Mouse (Mus musculus) heart, postnatal 0 days (tissue): ENCODE measurements around the gene Elf3.
"Not testable (repeated sequence)": the region's sequence is repeated elsewhere in the genome, so short reads cannot be mapped to it uniquely, and the experiment has no call there.

Source experiments
- CTCF ChIP-seq: IDR thresholded peaks from 2 replicates; pipeline ENCODE4 v1.5.1; 2016; ENCODE audit warnings: antibody characterized with exemption, control low read depth, low read depth
- EP300 ChIP-seq: IDR thresholded peaks from 2 replicates; pipeline ENCODE4 v1.6.1; 2016; ENCODE audit warnings: antibody characterized with exemption, low read depth

DNA sequence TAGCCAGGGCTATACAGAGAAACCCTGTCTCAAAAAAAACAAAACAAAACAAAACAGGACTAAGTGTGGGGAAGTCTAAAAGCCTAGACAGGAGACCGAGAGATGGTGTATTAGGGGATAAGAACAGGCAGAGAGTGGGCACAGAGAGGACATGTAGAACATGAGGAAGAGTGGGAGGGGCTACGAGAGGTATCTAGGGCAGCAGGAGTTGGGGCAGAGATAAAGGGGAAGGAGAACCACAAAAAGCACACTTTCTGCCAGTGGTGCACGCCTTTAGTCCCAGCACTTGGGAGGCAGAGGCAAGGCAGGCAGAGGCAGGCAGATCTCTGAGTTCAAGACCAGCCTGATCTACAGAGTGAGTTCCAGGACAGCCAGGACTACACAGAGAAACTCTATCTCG lies 18.2 kb downstream of the Elf3 start:
- TF ChIP-seq CTCF, EP300: not testable (repeated sequence)
